Mouse (Mus musculus) hindbrain, embryonic 14.5 days (tissue): Measurements from ENCODE around the gene Dlg1. TPM values are rescaled to one million over a fixed set of nuclear protein-coding genes. Genes with fewer than 3 reads are reported as not detected.

Experiments
- ATAC-seq: fragments of 200-750 bp; cut with Nextera tagmentation; 2 replicates; pipeline ENCODE4 v1.8.0; 2017; ENCODE audit warnings: moderate number of reproducible peaks, mild to moderate bottlenecking, moderate TSS enrichment, moderate library complexity; ENCODE audit not compliant: low FRiP score
- DNase-seq: peaks from one replicate; pipeline ENCODE4 v3.0.0-alpha.2; 2015; ENCODE audit warnings: low spot score
- H3K27ac ChIP-seq: fragments of 300-500 bp; sonication (generic); 2 replicates; pipeline ENCODE4 v1.5.1; 2014; ENCODE audit warnings: mild to moderate bottlenecking, moderate library complexity
- H3K27me3 ChIP-seq: fragments of 300-500 bp; sonication (generic); 2 replicates; pipeline ENCODE4 v1.6.1; 2014; ENCODE audit warnings: mild to moderate bottlenecking, low read length, mixed read lengths; ENCODE audit not compliant: control insufficient read depth, insufficient read depth
- H3K36me3 ChIP-seq: fragments of 300-500 bp; sonication (generic); replicated peaks from 2 replicates; pipeline ENCODE4 v1.6.1; 2014; ENCODE audit not compliant: control insufficient read depth, insufficient read depth
- H3K4me1 ChIP-seq: fragments of 300-500 bp; sonication (generic); replicated peaks from 2 replicates; pipeline ENCODE4 v1.6.1; 2014; ENCODE audit warnings: antibody characterized with exemption, low read length, mixed read lengths; ENCODE audit not compliant: control insufficient read depth, insufficient read depth
- H3K4me2 ChIP-seq: fragments of 300-500 bp; sonication (generic); replicated peaks from 2 replicates; pipeline ENCODE4 v1.6.1; 2014; ENCODE audit warnings: mild to moderate bottlenecking, moderate library complexity
- H3K4me3 ChIP-seq: fragments of 300-500 bp; sonication (generic); replicated peaks from 2 replicates; pipeline ENCODE4 v1.5.1; 2014; ENCODE audit warnings: mild to moderate bottlenecking, low read length
- H3K9ac ChIP-seq: fragments of 300-500 bp; sonication (generic); 2 replicates; pipeline ENCODE4 v1.6.1; 2014
- H3K9me3 ChIP-seq: fragments of 300-500 bp; sonication (generic); 2 replicates; pipeline ENCODE4 v1.6.1; 2016; ENCODE audit warnings: low read length; ENCODE audit not compliant: control insufficient read depth
- WGBS: fragments of 180-500 bp; shearing (Covaris S2); extraction: QIAGEN DNeasy Blood & Tissue Kit; methylation state at CpG from one replicate; pipeline ENCODE4 v1.1.7; 2014; 5-methylcytosine and 5-hydroxymethylcytosine counted together
- polyA plus RNA-seq: library from polyadenylated mRNA; unstranded; fragments of >200 nt; fragmentation: Nextera tagmentation; extraction: Ambion mirVana; gene quantifications from 2 replicates; pipeline ENCODE4 v1.2.1, GENCODE M21; 2014

The Dlg1 gene
- polyA plus RNA-seq, 1 experiment from 2014 or later = 14.4 TPM

GRCm38 (mm10) chr16:31896971-31897774, 233.9 kb downstream of the Dlg1 start:
- 10% methylated on average over 29 of the region's 29 CpGs for WGBS
- H3K27ac ChIP-seq = peak overlapping the region; percentile 54
- H3K4me2 ChIP-seq = peak overlapping the region; percentile 56
- ATAC-seq = peak; percentile 25
- H3K4me1 ChIP-seq = peaks cover 21% of the 10 kb centered on the region
- H3K36me3 ChIP-seq = no peaks in the 10 kb centered on the region
- H3K27me3 ChIP-seq = no peaks in the 10 kb centered on the region
- 0 out of 2 replicates have a peak, but pooled peaks cover 5% of the 10 kb centered on the region for H3K9me3 ChIP-seq
- H3K9ac ChIP-seq = peak overlapping the region; percentile 34
- peak overlapping the region; percentile 19 for H3K4me3 ChIP-seq
- DNase-seq = peak; percentile 61

GRCm38 (mm10) chr16:31898546-31899326, 235.5 kb downstream of the Dlg1 start:
- H3K27me3 ChIP-seq = no peaks in the 10 kb centered on the region
- 0 out of 2 replicates have a peak overlapping the region, but pooled peaks have one; percentile 11 for H3K4me2 ChIP-seq
- H3K9ac ChIP-seq = no peak overlapping the region
- H3K4me3 ChIP-seq = no peak overlapping the region
- ATAC-seq (peak; percentile 82), DNase-seq (peak; percentile 68)
- no peaks in the 10 kb centered on the region for H3K36me3 ChIP-seq
- H3K27ac ChIP-seq = peak overlapping the region; percentile 69
- H3K4me1 ChIP-seq = peaks cover 21% of the 10 kb centered on the region
- WGBS = 62% methylated on average over 18 of the region's 18 CpGs
- H3K9me3 ChIP-seq = 0 out of 2 replicates have a peak, but pooled peaks cover 5% of the 10 kb centered on the region

- Histone ChIP-seq H3K4me1 (peaks cover 30% of the 10 kb centered on the region), H3K27ac (no peak overlapping the region), H3K36me3 (no peaks in the 10 kb centered on the region), H3K9me3 (0 out of 2 replicates have a peak, but pooled peaks cover 5% of the 10 kb centered on the region), H3K4me2 (no peak overlapping the region), H3K27me3 (no peaks in the 10 kb centered on the region), H3K4me3 (no peak overlapping the region), H3K9ac (no peak overlapping the region)
- ATAC-seq (no peak), DNase-seq (no peak)
- 91% methylated on average over 1 of the region's 1 CpGs for WGBS
Observed at GRCm38 (mm10) chr16:31901886-31902285, 238.6 kb downstream of the Dlg1 start.

- DNase-seq (no peak), ATAC-seq (no peak)
- Histone ChIP-seq H3K4me3 (no peak overlapping the region), H3K4me2 (no peak overlapping the region), H3K9me3 (0 out of 2 replicates have a peak, but pooled peaks cover 5% of the 10 kb centered on the region), H3K4me1 (peaks cover 17% of the 10 kb centered on the region), H3K27me3 (no peaks in the 10 kb centered on the region), H3K9ac (no peak overlapping the region), H3K36me3 (no peaks in the 10 kb centered on the region), H3K27ac (no peak overlapping the region)
- 91% methylated on average over 8 of the region's 8 CpGs for WGBS
Observed at GRCm38 (mm10) chr16:31903239-31903638, 240.0 kb downstream of the Dlg1 start.

DNA sequence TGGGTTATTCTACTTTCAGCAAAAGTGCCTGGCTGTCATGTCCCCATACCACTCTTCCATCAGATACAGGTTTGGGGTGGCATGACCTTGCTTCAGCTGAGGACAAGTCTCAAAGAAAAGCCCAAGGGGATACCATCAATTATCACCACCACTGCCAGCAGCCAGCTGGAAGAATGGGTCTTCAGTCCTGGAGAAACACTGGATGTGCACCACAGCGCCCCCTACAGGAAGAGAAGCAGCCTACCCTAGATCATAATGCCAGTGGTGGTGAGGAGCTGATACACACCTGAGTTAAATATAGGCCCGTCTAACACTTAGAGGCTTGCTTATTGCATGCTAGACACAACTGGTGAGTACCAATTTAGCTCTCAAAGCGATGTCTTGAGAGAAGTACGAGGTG, 242.1 kb downstream of the Dlg1 start:
- H3K4me3 ChIP-seq = no peak overlapping the region
- no peak overlapping the region for H3K4me2 ChIP-seq
- H3K27me3 ChIP-seq = no peaks in the 10 kb centered on the region
- H3K4me1 ChIP-seq = peaks cover 10% of the 10 kb centered on the region
- 76% methylated on average over 4 of the region's 4 CpGs for WGBS
- H3K36me3 ChIP-seq = no peaks in the 10 kb centered on the region
- DNase-seq (no peak), ATAC-seq (no peak)
- H3K9ac ChIP-seq = no peak overlapping the region
- H3K9me3 ChIP-seq = no peaks in the 10 kb centered on the region
- H3K27ac ChIP-seq = no peak overlapping the region

DNA sequence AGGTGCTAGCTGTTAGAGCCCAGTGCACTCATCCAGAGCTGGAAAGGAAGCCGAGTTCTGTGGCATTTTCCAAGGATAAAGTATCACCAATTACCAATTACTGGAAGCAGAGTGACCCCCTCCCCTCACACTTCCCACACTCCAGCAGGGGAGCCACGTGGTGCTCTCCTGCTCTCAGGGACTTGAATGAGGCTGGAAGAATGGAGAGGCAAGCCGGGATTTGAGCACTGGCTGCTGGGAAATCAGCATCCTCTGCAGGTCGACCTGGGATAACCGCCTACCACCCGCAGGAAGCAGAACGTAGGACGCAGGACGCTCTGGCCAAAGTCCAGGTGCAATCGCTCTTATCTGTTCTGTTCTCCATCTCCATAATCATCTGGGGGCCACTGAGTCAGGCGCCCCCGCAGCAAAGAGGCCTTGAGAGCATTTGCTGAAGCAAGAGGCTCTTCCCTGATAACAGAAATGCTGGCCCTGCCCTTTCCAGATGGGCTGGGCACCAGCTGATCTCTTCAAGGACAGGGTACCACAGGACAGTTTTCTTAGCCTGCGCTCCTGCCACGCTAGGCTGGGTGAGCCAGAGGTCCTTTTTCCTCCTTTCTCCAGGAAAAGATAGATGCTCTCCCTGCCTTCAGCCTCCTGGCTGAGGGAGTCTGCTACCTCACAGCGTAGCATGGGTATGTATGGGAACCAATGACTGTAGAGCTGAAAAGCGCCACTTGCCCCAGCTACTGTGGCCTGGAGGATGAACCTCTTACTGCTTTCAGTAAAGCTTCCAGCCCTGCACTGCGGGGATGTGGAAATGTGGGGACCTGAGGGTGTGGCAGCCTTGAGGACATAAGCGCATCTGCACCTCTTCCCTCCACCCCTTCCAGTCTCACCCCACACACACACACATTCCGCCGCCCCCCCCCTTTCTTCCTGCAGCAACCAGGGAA, 242.9 kb downstream of the Dlg1 start:
- no peaks in the 10 kb centered on the region for H3K27me3 ChIP-seq
- peak overlapping the region; percentile 33; the same call in 1 of the 2 replicates for H3K9ac ChIP-seq
- H3K4me1 ChIP-seq = peaks cover 10% of the 10 kb centered on the region
- H3K4me2 ChIP-seq = peak overlapping the region; percentile 33
- H3K36me3 ChIP-seq = no peaks in the 10 kb centered on the region
- H3K4me3 ChIP-seq = no peak overlapping the region
- ATAC-seq (peak; percentile 10; the same call in 1 of the 2 replicates), DNase-seq (no peak)
- 35% methylated on average over 19 of the region's 20 CpGs for WGBS
- peak overlapping the region; percentile 20; the same call in 1 of the 2 replicates for H3K27ac ChIP-seq
- H3K9me3 ChIP-seq = no peaks in the 10 kb centered on the region

GRCm38 (mm10) chr16:31906896-31907295, 243.7 kb downstream of the Dlg1 start:
- 16% methylated on average over 9 of the region's 9 CpGs for WGBS
- no peak for DNase-seq
- no peak for ATAC-seq
- no peaks in the 10 kb centered on the region for H3K9me3 ChIP-seq
- H3K36me3 ChIP-seq = no peaks in the 10 kb centered on the region
- H3K27ac ChIP-seq = no peak overlapping the region
- H3K4me2 ChIP-seq = peak overlapping the region; percentile 33
- H3K27me3 ChIP-seq = no peaks in the 10 kb centered on the region
- H3K4me1 ChIP-seq = peaks cover 10% of the 10 kb centered on the region
- no peak overlapping the region for H3K9ac ChIP-seq
- no peak overlapping the region for H3K4me3 ChIP-seq

- WGBS = 64% methylated on average over 11 of the region's 11 CpGs
- Histone ChIP-seq H3K9me3 (no peaks in the 10 kb centered on the region), H3K4me1 (peaks cover 10% of the 10 kb centered on the region), H3K4me2 (0 out of 2 replicates have a peak overlapping the region, but pooled peaks have one; percentile 13), H3K27me3 (no peaks in the 10 kb centered on the region), H3K36me3 (no peaks in the 10 kb centered on the region), H3K27ac (no peak overlapping the region), H3K4me3 (no peak overlapping the region), H3K9ac (no peak overlapping the region)
- DNase-seq (no peak), ATAC-seq (no peak)
Observed at GRCm38 (mm10) chr16:31908959-31909358, 245.7 kb downstream of the Dlg1 start.
